Mouse (Mus musculus): Measurements from ENCODE around the gene Lcp2.

GRCm38 (mm10) chr11:34040061-34040460 lies 6.7 kb upstream of the Lcp2 start:
- no peak for TF ChIP-seq POLR2A (IDR thresholded peaks at IDR 0.05; ENCODE audit: borderline replicate concordance, low read depth, low read length)
- no peak for TF ChIP-seq CTCF (IDR thresholded peaks at IDR 0.05; ENCODE audit: low read depth, low read length)

Data from bone marrow macrophage, adult 2 months (primary cell).